Mouse (Mus musculus) cerebellum, adult 8-10 months (tissue): ENCODE data around the gene Hnrnpdl.

Experiments used
- DNase-seq: peaks from one replicate; pipeline ENCODE4 v3.0.0; 2022

Hnrnpdl gene

DNA sequence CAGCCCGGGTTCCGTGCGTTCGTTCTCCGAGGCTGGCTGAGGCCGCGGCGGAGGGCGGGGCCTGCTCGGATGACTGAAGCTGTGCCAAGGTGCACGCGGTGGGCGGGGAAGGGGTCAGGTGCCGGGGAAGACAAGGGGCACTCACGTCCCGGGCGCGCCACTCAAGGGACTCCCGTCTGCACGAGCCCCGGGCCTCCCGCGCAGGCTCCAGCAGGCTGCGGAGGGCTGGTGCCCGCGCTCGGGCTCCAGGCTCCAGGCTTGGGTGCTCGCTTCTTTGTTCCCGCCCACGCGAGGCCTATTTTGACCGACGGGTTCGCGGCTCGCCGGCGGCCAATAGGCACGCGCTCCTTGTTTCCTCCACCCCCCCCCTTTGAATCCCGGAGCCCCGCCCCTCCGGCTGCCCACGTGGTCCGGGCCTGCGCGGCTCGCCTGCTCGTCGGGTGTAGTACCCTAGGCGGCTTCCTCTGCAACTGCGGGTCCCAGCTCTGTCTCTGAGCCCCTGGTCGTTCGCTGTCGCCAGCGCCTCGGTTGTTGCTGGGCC lies at the start of gene Hnrnpdl, which contains the start of gene Enoph1:
Gene Hnrnpdl (minus strand): TSS at position 63 of the 541 bp plus-strand sequence.
Gene Enoph1 (plus strand): TSS at position 384 of the 541 bp plus-strand sequence.
- peak; percentile 95 for DNase-seq

DNA sequence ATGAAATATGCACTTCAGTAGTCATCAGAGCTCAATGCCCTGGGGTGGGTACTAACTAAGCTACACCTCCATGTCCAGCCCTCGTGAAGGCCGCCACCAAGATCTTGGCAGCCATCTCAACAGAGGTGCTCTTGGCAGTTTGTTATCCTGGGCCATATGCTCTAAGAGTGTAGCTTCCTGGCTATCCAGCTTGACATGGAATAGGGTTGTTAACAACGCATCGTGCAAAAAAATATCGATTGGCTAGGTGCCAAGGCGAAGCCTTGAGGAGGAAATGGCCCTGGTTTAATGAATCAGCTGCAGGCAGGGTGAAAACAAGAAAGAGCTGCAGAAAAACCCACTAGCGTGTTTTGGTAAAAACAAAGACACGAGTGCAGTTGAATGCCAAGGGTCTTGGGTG lies 45.6 kb upstream of the Hnrnpdl start:
- no peak for DNase-seq

DNA sequence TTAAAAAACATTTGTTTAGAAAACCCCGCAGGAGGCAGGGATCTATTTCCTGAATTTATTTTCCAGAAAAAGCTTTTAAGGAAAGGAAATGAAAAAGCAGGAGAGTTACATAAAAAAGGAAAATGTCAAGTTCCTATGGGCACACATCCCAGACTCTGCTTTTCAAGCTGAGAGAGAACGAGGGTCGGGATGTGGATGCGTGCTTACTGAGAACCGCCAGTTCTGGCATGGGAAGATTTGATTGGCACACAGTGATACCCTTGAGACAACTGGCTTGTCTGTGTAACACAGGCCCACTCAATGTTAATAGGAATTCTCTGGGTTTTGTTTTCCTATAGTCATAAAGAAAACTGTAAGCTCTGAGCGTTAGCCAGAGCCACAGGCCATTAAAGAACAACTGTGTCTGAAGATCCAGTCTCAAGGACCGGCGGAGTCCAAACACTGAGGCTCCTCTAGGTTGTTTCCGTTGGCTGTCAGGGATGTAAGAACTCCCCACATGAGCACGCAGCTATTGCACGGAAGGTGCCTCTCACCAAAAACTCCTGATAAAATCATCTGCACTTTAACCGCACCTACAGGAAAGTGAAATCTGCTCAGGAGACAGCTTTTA lies 44.6 kb upstream of the Hnrnpdl start:
- DNase-seq: no peak

DNA sequence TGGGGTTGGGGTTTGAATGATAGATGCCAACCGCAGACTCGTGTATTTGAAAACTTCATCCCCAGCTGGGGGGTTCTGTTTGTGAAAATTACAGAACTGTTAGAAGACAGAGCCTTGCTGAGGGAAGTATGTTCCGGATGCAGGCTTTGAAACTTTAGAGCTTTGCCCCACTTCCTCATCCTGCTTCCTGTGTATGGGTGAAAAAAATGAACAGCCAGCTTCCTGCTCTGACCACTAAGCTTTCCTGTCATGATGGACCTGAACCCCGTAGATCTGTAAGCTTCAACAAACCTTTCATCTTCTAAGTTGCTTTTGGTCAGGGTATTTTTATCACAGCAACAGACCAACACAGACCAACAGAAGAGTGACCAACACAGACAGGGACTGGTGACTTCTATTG lies 42.5 kb upstream of the Hnrnpdl start:
- no peak for DNase-seq

DNA sequence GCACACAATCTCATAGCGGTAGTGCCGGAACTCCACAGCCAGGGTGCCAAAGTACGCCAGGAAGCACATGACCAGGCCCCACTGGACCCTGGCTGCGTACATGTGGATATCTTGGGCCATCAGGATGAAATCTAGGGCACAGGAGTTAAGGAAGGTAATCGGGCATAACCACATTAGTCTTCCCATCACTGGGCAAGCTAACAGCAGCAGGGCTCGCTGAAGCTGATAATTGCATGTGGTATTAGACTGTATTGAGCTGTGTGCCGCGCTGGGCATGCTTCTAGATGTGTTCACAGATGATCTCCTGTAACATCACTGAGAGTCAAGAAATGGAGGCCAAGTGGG lies 40.4 kb upstream of the Hnrnpdl start:
- DNase-seq: no peak

DNA sequence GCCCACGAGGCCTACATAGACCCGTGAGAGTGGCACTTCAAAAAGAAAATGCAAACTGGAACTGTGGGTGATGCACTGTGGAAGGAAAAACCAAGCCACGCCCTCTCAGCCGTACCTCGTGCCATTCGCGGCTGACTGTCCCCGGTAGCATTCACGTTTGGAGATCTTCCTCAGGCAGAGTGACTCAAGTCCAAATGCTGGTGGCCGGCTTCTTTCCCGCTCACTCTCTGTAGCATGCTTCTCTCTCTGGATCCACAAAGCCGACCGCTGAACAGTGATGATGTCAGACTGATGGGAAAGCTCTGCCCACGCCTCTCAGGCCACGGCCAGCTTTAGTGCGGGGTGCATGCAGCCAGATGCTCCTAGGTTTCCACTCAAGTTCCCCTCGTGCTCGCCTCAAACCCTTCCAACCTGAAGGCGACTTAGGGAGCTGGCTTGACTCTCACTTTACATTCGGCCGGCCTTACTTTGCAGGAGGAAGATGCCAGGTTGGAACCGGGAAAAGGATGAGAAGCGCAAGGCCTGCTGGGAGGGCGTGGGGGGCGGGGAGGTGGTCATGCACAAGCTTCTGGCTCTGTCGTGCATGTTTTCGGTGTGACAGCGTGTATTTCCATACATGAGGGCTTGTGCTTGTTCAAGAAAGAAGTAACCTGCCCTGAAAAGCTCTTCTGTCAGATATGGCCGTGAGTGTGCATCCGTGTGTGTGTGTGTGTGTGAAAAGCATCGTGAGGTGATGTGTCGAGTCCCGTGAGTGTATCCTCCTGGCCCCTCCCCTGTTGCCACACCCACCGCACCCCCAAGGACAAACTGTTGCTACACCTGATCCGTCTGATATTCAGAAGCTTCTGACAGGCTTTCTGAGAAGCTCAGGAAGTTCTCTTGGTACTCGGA lies 39.8 kb upstream of the Hnrnpdl start:
- DNase-seq: peak; percentile 25

DNA sequence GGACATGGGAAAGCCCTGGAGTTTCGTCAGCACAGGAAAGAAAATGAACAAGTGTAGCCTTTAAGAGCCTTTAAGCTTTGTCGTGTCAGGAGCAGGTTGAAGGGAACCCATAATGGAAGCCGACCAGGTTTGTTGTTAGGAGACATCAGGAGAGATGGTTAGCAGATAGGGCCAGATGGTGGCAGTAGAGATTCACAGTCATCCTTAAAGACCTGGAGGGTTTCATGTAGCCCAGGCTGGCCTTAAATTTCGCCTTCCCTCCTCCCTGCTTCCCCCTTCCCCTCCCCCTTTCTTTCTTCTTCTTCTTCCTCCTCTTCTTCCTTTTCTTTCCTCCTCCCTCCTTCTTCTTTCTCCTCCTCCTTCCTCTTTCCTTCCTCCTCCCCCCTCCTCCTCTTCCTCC lies 35.1 kb upstream of the Hnrnpdl start:
- peak; percentile 40 for DNase-seq

DNA sequence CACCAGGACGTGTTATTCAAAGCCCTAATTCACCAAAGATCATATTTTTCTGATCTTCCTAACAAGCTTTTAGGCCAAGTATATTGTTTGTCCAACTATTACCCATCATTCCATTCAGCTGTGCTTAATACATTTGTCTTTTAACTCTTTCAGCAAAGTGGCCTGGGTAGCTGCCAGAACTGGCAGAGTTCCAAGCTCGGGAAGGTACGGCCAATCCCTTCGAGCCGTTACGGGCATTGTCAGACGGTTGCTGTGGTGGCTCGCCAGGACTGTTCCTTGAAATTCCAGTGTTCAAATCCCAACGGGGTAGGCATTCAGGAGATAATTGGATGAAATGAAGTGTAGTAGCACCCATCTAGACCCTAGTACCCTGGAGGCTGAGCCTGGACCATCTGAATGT lies 33.1 kb upstream of the Hnrnpdl start:
- DNase-seq: no peak

DNA sequence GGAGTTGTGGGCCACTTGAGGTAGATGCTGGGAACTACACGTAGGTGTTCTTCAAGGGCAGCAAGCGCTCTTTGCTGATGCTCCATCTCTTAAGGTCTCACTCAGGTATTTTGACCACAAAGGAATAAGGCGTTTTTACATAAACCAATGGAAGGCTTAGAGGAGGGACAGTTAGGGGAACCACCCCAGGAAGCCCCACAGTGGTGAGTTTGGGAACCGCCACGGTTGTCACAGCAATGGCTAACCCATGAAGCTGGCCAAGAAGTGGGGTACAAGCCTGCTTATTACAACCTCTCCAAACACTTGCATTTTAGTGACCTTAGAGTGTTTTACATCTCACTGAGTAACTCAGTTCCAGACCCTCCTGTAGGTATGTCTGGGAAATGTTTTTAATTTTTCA lies 32.1 kb upstream of the Hnrnpdl start:
- no peak for DNase-seq

DNA sequence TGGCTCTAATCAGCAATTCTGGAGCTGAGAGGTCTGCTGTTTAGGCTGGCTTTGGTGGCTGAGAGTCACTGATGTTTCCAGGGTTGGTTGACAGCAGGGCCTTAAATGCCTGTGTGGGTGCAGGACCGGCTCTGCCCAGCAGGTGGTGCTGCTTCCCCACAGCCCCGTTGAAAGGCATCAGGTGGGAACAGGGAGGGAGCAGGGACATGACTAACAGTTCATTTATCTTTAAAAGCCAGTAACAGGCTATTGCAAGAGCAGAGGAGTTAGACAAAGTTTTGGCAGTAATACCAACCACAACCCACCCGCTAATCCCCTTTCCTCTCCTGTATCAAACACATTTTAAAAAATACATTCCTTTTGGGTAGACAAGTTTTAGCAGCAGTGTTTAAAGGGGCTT lies 30.8 kb upstream of the Hnrnpdl start:
- peak; percentile 85 for DNase-seq

DNA sequence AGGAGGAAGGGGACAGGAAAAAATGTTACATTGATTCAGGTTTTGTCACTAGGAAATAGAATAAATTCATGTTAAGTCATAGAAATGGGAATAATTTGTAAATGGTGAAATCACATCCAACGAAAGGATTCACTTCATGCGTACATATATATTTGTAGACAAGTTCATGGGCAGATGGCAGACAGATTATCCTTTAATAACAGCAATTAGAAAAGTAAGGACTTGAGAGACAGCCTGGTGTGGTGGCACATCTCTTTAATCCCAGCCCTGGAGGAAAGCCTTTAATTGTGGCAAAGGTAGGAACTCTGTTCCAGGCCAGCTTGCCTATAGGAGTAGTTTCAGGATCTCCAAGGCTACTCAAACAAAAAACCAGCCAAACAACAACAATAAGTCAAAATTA lies 30.1 kb upstream of the Hnrnpdl start:
- DNase-seq: no peak

DNA sequence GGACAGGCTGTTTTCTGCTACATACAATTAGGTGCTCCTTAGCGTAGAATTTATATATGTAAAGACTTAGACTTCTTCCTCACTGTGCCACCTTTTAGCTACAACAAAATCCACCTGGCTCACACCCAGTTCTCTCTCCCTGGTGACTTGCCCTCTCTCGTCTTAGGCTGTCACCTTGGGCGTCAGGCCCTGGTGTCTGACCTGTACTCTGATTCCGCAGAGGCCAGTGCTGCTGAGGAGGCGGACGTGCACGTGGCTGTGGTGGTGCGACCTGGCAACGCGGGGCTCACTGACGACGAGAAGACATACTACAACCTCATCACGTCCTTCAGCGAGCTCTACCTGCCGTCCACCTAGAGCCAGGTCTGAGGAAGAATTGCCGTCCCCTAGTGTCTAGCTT lies 28.1 kb upstream of the Hnrnpdl start:
- no peak for DNase-seq

DNA sequence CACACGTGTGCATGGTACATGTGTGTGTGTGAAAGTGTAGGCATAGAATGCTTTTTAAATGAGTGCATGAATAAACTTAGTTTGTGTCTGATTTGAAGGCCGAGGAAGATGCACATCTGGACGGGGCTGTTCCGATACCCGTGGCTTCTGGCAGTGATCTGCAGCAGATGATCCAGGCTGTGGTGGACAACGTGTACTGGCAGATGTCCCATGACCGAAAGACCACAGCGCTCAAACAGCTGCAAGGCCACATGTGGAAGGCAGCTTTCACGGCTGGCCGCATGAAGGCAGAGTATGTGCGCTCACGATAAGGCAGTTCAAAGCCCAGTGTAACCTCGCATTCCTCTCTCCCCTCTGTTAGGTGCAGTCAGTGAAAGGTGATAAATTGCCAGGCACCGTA lies 21.4 kb upstream of the Hnrnpdl start:
- no peak for DNase-seq

DNA sequence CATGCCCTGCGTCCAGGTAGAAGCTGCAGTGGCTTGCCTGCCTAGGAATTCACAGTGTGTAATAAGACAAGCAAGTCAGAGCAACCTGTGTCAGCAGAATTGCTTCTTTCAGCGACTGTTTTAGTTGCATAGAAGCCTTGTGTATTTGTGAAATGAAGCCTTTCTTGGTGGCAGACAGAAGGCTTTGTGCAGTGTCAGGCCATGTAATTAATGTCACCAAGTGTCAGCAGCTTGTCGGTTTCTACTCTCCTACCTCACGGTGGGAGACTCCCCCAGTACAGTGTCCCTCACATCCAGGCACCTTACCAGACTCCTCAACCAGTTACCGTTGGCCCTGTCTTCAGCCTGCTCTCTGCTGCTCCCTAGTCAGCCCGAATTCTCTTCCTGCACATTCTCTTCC lies 19.9 kb upstream of the Hnrnpdl start:
- no peak for DNase-seq

DNA sequence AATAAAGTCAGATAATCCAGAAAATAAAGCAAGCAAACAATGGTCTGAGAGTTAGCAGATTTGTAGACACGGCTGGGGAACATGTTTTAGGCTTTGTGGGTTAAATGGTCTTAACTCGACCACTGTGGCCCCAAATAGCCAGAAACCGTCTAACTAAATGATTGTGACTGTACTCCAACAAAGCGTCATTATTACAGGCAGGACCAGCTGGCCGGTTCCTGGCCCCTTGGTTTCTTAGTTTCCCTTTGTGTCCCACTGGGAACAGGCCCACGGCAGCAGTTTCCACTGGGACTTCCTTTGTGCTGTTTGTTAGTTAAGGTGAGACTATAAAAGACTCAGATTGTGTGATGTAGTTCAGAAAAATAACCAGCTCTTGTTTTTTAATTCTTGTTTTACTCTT lies 19.3 kb upstream of the Hnrnpdl start:
- DNase-seq: no peak

DNA sequence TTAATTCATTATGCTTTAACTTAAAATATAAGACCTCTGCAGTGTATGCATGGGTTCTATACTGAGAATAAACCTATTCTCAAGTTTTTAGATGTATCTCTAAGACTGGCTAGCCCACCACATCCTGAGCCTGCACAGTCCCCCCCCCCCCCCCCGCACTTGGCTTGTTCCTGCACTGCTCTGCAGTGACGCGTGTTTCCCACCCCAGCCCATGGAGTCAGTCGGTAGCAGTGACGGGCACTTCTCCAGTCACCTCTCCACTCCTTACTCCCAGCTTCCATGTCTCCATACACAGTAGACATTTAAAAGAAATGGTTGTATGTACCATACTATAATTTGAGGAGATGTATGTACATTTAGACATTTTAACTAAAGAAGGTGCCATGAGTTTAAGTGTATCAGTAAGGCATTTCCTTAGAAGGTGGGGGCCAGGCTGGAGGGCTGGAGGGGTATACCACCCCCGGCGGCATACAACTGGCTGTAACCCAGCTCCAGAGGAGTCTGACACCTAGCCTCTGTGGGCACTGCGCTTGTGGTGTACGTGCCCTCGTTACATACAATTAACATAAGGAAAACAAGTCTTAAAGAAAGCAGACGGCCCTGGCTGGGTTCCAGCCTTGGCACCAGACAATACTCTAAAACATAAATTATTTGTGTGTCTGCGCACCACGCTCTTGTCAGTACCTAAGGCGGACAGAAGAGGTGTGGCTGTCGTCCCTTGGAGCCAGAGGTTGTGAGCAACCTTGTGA lies 18.2 kb upstream of the Hnrnpdl start:
- no peak for DNase-seq

DNA sequence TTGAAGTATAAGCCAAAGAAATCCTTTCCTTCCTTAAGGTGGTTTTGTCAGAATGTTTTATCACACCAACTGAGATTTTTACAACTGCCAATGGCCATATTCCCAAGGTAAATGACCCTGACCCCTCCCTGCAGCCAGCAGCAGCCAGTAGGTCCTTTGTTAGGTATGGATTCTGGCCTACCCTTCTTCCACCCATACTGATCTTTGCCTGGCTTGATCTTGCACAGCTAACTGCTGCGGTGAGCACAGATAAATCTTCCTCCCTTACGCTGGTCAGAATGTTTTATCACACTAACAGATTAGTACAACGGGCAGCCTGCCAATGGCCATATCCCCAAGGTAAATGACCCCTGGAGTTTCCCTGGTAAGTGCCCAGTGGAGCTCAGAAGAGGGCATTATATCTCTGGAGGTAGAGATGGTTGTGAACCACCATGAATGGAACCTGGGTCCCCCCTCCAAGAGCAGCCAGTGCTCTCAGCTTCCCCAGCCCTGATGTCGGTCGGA lies 16.5 kb upstream of the Hnrnpdl start:
- DNase-seq: no peak

DNA sequence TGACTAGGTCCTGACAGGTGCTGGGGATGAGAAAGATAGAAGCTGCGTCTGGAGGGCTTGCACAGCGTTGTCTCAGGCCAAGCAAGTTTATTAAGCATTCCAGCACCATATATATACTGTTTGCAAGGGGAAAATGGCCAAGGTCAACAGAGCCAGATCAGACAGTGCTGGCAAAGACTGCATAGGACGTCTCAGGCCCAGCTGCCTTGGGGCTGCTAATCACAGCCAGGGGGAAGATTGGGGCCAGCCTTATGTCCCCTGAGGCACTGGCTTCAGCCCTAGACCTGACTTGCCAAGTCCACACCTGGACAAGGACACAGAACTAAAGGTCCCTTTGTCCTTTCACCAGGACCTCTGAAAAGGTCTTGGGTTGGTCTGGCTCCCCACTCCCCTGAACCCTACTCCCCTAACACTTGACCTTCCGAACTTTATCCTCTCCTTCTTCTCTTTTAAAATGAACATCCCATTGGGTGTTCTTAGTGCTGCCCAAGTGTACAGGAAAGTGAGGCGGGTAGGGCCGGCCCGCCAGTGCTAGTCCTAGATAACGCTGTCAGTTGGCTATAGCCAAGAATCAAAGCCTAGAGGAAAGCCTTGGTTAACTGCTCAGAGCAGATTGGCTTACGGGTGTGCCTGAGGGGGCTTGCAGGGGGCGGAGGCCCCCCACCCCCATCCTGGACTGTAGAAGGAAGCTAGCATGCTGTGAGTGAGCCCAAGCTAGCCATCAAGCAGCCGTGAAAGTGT lies 15.5 kb upstream of the Hnrnpdl start:
- DNase-seq: no peak

DNA sequence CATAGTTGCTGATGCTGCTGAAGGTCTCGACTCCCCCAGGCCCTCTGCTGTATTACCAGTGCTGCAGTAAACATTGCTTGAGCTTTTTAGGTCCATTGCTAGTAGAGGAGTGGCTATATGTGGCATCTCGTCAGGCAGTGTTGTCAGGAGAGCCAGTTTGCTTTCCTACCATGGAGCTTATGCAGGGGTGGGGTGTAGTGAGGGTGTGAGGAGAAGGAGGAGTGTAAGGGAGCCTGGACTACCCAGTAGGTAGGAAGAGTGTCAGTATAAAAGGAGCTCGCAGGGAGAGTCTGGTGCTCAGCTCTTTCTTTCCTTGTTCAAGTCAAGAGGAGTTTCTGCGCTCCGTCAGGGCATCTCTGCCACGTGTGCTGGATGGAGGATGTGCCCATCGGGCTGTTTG lies 13.3 kb upstream of the Hnrnpdl start:
- DNase-seq: no peak

DNA sequence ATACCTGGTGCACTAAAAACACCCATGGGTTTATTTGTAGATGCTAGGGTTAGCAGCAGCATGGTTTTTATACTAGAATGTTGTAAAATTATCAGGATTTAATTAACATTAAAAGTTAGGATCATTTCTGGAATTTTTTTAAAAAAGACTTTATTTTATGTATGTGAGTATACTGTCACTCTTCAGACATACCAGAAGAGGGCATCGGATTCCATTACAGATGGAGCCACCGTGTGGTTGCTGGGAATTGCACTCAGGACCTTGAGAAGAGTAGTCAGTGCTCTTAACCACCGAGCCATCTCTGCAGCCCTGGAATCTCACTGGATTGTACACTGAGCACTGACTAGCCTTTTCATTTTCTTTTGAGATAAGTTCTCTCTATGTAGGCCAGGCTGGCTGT lies 10.4 kb upstream of the Hnrnpdl start:
- DNase-seq: no peak

DNA sequence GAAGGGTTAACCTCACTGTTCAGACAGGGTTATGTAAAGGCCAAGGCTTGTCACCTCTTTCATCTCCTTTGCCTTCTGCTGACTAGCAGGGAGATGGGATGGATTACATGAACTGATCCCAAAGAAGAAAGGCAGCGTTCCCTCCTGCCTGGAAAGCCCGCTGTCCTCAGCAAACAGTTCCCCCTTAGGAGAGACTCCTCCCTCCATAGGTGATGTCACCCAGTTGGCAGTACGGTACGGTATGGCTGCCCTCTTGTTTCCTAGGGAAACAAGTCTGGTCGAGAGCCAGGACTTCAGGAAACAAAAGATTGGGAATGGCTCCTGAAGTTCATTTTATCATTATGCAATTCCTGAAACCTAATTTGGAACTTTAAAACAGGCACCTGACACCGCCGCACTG lies 8.4 kb upstream of the Hnrnpdl start:
- DNase-seq: no peak

DNA sequence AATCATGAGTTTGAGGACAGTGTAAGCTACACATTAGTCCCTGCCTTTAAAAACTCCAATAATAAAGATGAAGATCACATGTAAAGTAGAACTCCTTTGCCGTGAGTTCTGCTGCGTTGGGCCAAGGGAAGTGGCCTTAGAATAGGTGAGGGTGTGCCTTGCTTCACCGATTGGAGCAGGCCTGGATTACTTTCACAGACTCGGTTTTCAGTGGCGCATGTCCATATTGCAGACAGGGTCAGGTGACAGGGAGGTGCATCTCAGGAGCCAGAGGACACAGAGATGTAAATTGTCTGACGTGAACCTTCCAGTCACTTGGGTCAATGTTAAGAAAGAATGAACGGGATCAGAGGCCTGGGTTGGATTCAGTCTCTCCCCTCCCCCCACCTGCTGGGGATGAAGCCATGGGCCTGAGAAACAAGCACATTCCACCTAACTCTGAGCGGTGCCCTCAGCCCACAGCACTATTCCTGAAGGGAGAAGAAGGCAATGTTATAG lies 7.7 kb upstream of the Hnrnpdl start:
- no peak for DNase-seq

DNA sequence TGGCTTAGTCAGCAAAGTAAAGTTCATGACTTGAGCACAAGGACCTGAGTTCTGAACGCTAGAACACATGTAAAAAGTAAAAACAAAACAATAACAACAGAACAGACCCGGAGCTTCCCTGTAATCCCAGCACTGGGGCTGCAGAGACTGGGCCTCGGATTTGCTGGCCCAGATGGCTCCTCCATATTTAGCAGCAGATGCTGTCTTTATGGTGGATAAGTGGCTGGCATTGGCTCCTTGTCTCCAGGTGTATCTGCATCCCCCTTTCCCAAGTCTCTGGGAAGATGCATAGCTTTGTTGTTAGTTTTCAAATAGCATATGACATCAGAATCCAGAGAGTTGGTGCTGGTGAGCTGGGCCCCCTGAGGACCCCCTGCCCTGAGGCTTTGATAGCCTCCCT lies 6.6 kb upstream of the Hnrnpdl start:
- no peak for DNase-seq
